Mouse (Mus musculus) neural tube, embryonic 12.5 days (tissue): ENCODE measurements around the gene Strip1. TPM values are rescaled to one million over a fixed set of nuclear protein-coding genes. Genes with fewer than 3 reads are reported as not detected.

ENCODE experiments used
- ATAC-seq: fragments of 200-750 bp; cut with Nextera tagmentation; 2 replicates; pipeline ENCODE4 v1.8.0; 2017; ENCODE audit warnings: low read depth, mild to moderate bottlenecking, moderate TSS enrichment, moderate library complexity; ENCODE audit not compliant: low FRiP score
- H3K27ac ChIP-seq: fragments of 300-500 bp; sonication (generic); 2 replicates; pipeline ENCODE4 v1.5.1; 2016
- H3K27me3 ChIP-seq: fragments of 300-500 bp; sonication (generic); replicated peaks from 2 replicates; pipeline ENCODE4 v1.6.1; 2016; ENCODE audit warnings: mild to moderate bottlenecking
- H3K36me3 ChIP-seq: fragments of 300-500 bp; sonication (generic); 2 replicates; pipeline ENCODE4 v1.6.1; 2016; ENCODE audit warnings: mild to moderate bottlenecking
- H3K4me1 ChIP-seq: fragments of 300-500 bp; sonication (generic); 2 replicates; pipeline ENCODE4 v1.6.1; 2016
- H3K4me2 ChIP-seq: fragments of 300-500 bp; sonication (generic); replicated peaks from 2 replicates; pipeline ENCODE4 v1.6.1; 2016; ENCODE audit warnings: mild to moderate bottlenecking
- H3K4me3 ChIP-seq: fragments of 300-500 bp; sonication (generic); 2 replicates; pipeline ENCODE4 v1.5.1; 2016
- H3K9ac ChIP-seq: fragments of 300-500 bp; sonication (generic); 2 replicates; pipeline ENCODE4 v1.6.1; 2016; ENCODE audit warnings: mild to moderate bottlenecking
- H3K9me3 ChIP-seq: fragments of 300-500 bp; sonication (generic); 2 replicates; pipeline ENCODE4 v1.6.1; 2016; ENCODE audit warnings: mild to moderate bottlenecking
- WGBS: fragments of 180-500 bp; shearing (Covaris S2); methylation state at CpG from one replicate; pipeline ENCODE4 v1.1.7; 2016; 5-methylcytosine and 5-hydroxymethylcytosine counted together
- polyA plus RNA-seq: library from polyadenylated mRNA; unstranded; fragments of >200 nt; fragmentation: Nextera tagmentation; extraction: Ambion mirVana; gene quantifications from 2 replicates; pipeline ENCODE4 v1.2.1, GENCODE M21; 2016

Strip1 gene
- 123 and 129 TPM in 2 replicates for polyA plus RNA-seq

- Histone ChIP-seq H3K36me3 (peaks cover 18% of the 10 kb centered on the region), H3K27ac (peak within 1 kb of the TSS; percentile 92), H3K9me3 (no peaks in the 10 kb centered on the region), H3K4me2 (peak within 1 kb of the TSS; percentile 59), H3K4me3 (peak within 1 kb of the TSS; percentile 97), H3K4me1 (peaks cover 13% of the 10 kb centered on the region), H3K27me3 (no peaks in the 10 kb centered on the region), H3K9ac (peak within 1 kb of the TSS; percentile 99)
- under 1% methylated on average over 35 of the region's 35 CpGs for WGBS
- peak; percentile 96 for ATAC-seq
These were observed at the start of gene Strip1 for GRCm38 (mm10) chr3:107631523-107631958. TSS of gene Strip1 (minus strand) at chr3:107631694.

- no peak for ATAC-seq
- no peak overlapping the region for H3K4me3 ChIP-seq
- H3K36me3 ChIP-seq: peaks cover 3% of the 10 kb centered on the region; the same call in 1 of the 2 replicates
- H3K9me3 ChIP-seq: no peaks in the 10 kb centered on the region
- H3K9ac ChIP-seq: no peak overlapping the region
- no peaks in the 10 kb centered on the region for H3K27me3 ChIP-seq
- 52% methylated on average over 7 of the region's 7 CpGs for WGBS
- H3K4me2 ChIP-seq: no peak overlapping the region
- no peak overlapping the region for H3K27ac ChIP-seq
- peaks cover 13% of the 10 kb centered on the region for H3K4me1 ChIP-seq
These were observed 49.5 kb upstream of the Strip1 start for GRCm38 (mm10) chr3:107680790-107681576.

- no peak for ATAC-seq
- Histone ChIP-seq H3K27me3 (no peaks in the 10 kb centered on the region), H3K4me1 (no peaks in the 10 kb centered on the region), H3K4me3 (no peak overlapping the region), H3K36me3 (peaks cover 81% of the 10 kb centered on the region), H3K4me2 (no peak overlapping the region), H3K9me3 (no peaks in the 10 kb centered on the region), H3K27ac (no peak overlapping the region), H3K9ac (no peak overlapping the region)
- WGBS: 96% methylated on average over 2 of the region's 2 CpGs
These were observed 40.0 kb upstream of the Strip1 start for GRCm38 (mm10) chr3:107671509-107671908.

DNA sequence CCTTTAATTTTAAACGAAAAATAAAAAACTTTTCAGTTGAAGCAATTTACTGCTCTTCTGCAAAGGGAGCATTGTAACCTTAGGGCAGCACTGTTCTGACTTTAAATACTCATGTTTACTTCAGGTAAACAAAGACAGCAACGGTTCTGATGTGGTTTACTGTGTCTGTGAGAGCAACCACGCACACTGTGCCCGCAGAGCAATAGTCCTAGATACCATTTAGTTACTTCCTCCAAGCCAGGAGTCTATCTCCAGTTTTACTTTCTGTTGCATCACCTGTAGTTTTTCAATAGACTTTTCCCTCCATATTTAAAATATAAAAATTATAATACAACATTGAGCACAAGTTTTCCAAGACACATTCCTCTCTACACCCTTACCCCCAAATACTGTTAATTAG is 39.0 kb upstream of the Strip1 start:
- Histone ChIP-seq H3K27me3 (no peaks in the 10 kb centered on the region), H3K36me3 (peaks cover 85% of the 10 kb centered on the region), H3K4me2 (no peak overlapping the region), H3K4me1 (no peaks in the 10 kb centered on the region), H3K9me3 (no peaks in the 10 kb centered on the region), H3K9ac (no peak overlapping the region), H3K27ac (no peak overlapping the region), H3K4me3 (no peak overlapping the region)
- 89% methylated on average over 4 of the region's 4 CpGs for WGBS
- no peak for ATAC-seq

DNA sequence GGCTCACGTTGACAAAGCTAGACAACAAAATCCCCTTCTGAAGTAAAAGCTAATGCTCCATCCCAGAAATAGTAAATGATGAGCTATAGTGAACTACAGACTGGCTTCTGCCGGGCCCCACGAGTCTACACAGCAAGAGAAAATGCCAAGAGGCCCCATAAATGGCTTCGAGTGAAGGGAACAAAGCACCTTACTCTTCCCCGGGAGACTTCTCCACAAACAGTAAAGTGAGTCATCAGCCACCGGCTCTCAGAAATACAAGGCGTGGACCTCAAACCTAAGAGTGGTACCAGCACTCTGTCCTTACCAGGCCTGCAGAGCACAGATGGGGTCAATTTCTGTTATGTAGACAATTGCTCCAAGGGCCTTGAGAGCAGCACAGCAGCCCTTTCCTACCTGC is 37.3 kb upstream of the Strip1 start:
- Histone ChIP-seq H3K4me2 (no peak overlapping the region), H3K27ac (no peak overlapping the region), H3K27me3 (no peaks in the 10 kb centered on the region), H3K36me3 (peaks cover 84% of the 10 kb centered on the region), H3K9ac (no peak overlapping the region), H3K4me3 (no peak overlapping the region), H3K9me3 (no peaks in the 10 kb centered on the region), H3K4me1 (no peaks in the 10 kb centered on the region)
- ATAC-seq: no peak
- 92% methylated on average over 7 of the region's 7 CpGs for WGBS

DNA sequence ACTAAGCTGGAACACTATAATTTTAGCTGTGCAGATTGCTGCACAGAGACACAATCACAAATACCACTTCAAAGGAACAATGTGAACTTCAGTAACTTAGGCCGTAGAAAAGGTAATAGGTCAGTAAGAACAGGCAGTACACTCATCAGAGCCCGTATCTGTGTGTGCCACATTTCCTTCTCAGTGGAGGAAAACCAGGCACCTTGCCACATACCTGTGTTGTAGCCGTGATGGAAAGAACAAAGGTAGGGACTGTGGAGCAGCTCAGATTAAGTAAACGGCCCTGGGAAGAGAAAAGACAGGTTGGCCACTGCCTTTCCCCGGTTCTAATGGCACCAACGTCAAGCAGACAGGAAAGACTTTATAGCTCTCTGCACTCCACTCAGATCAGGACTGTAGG is 35.9 kb upstream of the Strip1 start:
- H3K27ac ChIP-seq: no peak overlapping the region
- WGBS: 88% methylated on average over 6 of the region's 6 CpGs
- H3K9me3 ChIP-seq: no peaks in the 10 kb centered on the region
- no peaks in the 10 kb centered on the region for H3K27me3 ChIP-seq
- ATAC-seq: no peak
- peaks cover 89% of the 10 kb centered on the region for H3K36me3 ChIP-seq
- no peaks in the 10 kb centered on the region for H3K4me1 ChIP-seq
- no peak overlapping the region for H3K4me2 ChIP-seq
- no peak overlapping the region for H3K9ac ChIP-seq
- H3K4me3 ChIP-seq: no peak overlapping the region

DNA sequence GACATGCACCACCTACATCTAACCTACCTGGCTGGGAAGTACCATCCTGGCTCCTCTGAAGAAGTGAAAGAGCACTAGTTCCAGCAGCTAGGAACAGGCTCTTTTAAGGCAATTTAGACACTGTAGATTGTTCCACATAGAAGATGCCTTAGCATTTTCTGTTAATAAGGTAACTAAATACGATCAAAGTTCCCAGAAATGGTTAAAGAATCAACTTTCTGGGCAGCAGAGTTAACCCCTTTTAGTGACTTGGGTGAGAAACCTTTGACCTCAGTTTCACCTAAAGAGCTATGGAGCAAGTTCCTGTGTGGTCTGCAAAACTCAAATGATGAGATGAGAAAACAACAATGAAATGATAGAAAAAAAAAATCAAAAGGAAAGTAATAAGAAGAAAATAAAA is 33.1 kb upstream of the Strip1 start:
- Histone ChIP-seq H3K4me2 (no peak overlapping the region), H3K36me3 (peaks cover 90% of the 10 kb centered on the region)

DNA sequence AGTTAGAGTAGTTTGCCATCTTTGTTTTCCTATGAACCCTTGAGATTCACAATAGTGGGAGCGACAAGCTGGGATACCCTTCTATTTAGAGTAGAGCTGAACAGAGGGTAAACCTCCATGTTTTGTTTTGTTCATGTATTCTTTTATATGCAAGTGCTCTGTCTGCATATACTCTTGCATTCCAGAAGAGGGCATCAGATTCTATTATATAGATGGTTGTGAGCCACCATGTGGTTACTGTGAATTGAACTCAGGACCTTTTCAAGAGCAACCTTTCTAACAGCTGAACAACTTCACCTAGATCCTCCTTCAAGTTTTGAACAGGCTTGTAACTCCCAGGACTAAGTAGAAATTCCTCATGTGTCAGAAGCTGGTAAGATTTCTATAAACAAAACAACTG is 27.5 kb upstream of the Strip1 start:
- no peak for ATAC-seq

More for the DNA sequence above, 33.1 kb upstream of the Strip1 start:
- no peak overlapping the region for H3K4me3 ChIP-seq
- no peak overlapping the region for H3K9ac ChIP-seq
- no peaks in the 10 kb centered on the region for H3K4me1 ChIP-seq
- ATAC-seq: no peak
- no peaks in the 10 kb centered on the region for H3K27me3 ChIP-seq
- WGBS: 96% methylated on average over 1 of the region's 1 CpGs
- H3K9me3 ChIP-seq: no peaks in the 10 kb centered on the region
- no peak overlapping the region for H3K27ac ChIP-seq

DNA sequence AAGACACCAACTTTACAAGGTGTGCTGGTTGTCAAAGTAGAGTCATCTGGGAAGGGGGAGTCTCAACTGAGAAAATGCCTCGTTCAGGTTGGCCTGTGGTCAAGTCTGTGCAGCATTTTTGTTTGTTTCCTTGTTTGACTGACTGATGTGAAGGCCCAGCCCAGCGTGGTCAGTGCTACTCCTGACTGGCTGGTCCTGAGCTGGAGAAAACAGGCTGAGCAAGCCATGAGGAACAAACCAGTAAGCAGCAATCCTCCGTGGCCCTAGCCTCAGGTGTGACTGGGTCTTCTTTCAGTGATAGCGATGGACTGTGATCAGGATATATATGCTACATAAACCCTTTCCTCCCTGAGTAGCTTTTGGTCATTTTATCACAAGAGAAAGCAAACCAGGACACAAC is 25.4 kb upstream of the Strip1 start:
- Histone ChIP-seq H3K4me3 (no peak overlapping the region), H3K4me2 (no peak overlapping the region), H3K9me3 (no peaks in the 10 kb centered on the region), H3K9ac (no peak overlapping the region), H3K4me1 (no peaks in the 10 kb centered on the region), H3K36me3 (peaks cover 29% of the 10 kb centered on the region), H3K27me3 (no peaks in the 10 kb centered on the region), H3K27ac (no peak overlapping the region)
- 82% methylated on average over 4 of the region's 4 CpGs for WGBS
- no peak for ATAC-seq

More for the DNA sequence above, 27.5 kb upstream of the Strip1 start:
- H3K4me2 ChIP-seq: no peak overlapping the region
- no peak overlapping the region for H3K9ac ChIP-seq
- H3K4me1 ChIP-seq: no peaks in the 10 kb centered on the region
- no peak overlapping the region for H3K27ac ChIP-seq
- no peaks in the 10 kb centered on the region for H3K9me3 ChIP-seq
- H3K36me3 ChIP-seq: peaks cover 47% of the 10 kb centered on the region
- 91% methylated on average over 1 of the region's 1 CpGs for WGBS
- no peaks in the 10 kb centered on the region for H3K27me3 ChIP-seq
- no peak overlapping the region for H3K4me3 ChIP-seq

DNA sequence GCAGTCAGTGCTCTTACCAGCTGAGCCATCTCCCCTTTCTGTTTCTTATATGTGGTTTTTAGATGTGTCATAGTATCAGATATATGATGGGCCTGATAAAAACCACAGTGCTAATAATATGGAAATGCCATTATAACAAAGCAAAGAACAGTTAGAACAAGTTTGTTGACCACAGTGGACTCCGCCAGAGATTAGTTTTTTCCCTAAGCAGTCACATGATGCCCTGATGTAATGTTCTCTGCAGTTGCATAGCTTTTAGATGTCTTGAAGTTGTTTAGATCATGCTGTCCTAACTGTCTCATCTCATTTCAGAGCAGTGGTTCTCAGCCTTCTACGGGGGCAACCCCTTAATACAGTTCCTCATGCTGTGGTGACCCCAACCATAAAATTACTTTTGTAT is 24.7 kb upstream of the Strip1 start:
- no peak for ATAC-seq
- 95% methylated on average over 2 of the region's 2 CpGs for WGBS
- no peaks in the 10 kb centered on the region for H3K27me3 ChIP-seq
- no peak overlapping the region for H3K9ac ChIP-seq
- no peak overlapping the region for H3K4me2 ChIP-seq
- no peak overlapping the region for H3K27ac ChIP-seq
- H3K9me3 ChIP-seq: no peaks in the 10 kb centered on the region
- no peak overlapping the region for H3K4me3 ChIP-seq
- H3K36me3 ChIP-seq: peaks cover 24% of the 10 kb centered on the region
- no peaks in the 10 kb centered on the region for H3K4me1 ChIP-seq

DNA sequence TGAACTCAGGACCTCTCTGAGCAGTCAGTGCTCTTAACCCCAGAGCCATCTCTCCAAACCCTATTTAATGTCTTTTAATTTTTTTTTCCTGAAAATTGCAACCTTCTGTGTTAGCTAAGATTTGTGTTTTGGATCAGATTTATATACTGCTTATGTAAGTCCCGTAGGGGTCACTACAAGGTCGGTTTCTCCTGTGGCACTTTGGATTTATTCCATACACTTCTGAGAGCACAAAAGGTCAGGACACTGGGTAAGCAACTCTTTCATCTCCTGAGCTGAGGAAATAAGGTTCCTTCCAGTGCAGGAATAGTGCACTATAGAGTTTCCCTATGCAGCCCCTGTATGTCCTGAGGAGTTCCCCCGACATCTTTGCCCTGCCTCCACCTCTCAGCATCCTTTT is 24.0 kb upstream of the Strip1 start:
- Histone ChIP-seq H3K27ac (no peak overlapping the region), H3K36me3 (peaks cover 18% of the 10 kb centered on the region), H3K4me2 (no peak overlapping the region), H3K27me3 (no peaks in the 10 kb centered on the region), H3K9ac (no peak overlapping the region), H3K4me3 (no peak overlapping the region), H3K4me1 (no peaks in the 10 kb centered on the region), H3K9me3 (no peaks in the 10 kb centered on the region)
- ATAC-seq: no peak
- WGBS: 76% methylated on average over 3 of the region's 3 CpGs

- no peak for ATAC-seq
- H3K36me3 ChIP-seq: peaks cover 12% of the 10 kb centered on the region; the same call in 1 of the 2 replicates
- H3K4me2 ChIP-seq: no peak overlapping the region
- no peaks in the 10 kb centered on the region for H3K9me3 ChIP-seq
- H3K9ac ChIP-seq: no peak overlapping the region
- H3K4me1 ChIP-seq: no peaks in the 10 kb centered on the region
- WGBS: 88% methylated on average over 3 of the region's 3 CpGs
- H3K27ac ChIP-seq: no peak overlapping the region
- no peak overlapping the region for H3K4me3 ChIP-seq
- H3K27me3 ChIP-seq: no peaks in the 10 kb centered on the region
These were observed 23.4 kb upstream of the Strip1 start for GRCm38 (mm10) chr3:107654861-107655260.

DNA sequence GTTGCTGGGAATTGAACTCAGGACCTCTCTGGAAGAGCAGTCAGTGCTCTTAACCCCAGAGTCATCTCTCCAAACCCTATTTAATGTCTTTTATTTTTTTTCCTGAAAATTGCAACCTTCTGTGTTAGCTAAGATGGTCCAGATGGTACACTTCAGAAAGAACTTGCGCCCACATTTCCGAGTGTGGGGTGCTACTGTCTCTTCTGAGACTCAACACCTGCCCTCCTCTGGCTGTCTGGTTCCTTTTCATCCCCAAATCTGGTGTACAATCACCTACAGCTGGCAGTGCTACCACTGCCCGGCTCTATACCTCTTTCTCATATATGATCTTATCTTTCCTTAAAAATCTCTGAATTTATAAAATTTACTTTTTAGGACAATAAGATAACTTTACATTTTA is 21.5 kb upstream of the Strip1 start:
- no peak for ATAC-seq
- no peaks in the 10 kb centered on the region for H3K4me1 ChIP-seq
- H3K27me3 ChIP-seq: no peaks in the 10 kb centered on the region
- H3K27ac ChIP-seq: no peak overlapping the region
- H3K36me3 ChIP-seq: no peaks in the 10 kb centered on the region
- H3K9ac ChIP-seq: no peak overlapping the region
- 94% methylated on average over 3 of the region's 3 CpGs for WGBS
- no peak overlapping the region for H3K4me3 ChIP-seq
- no peak overlapping the region for H3K4me2 ChIP-seq
- H3K9me3 ChIP-seq: no peaks in the 10 kb centered on the region
